Mouse (Mus musculus): ENCODE measurements around the gene Kif9.

- TF ChIP-seq CTCF (IDR thresholded peaks at IDR 0.05; ENCODE audit: borderline replicate concordance, insufficient read depth, low read length): no peak
- no peak for TF ChIP-seq POLR2A (IDR thresholded peaks at IDR 0.05; ENCODE audit: low read depth, low read length)
Observed at GRCm38 (mm10) chr9:110460884-110461815, 15.6 kb upstream of the Kif9 start.
